Mouse (Mus musculus) MEL (cell line): ENCODE results near the gene Ctdsp2. TPM values are rescaled to one million over a fixed set of nuclear protein-coding genes. Genes with fewer than 3 reads are reported as not detected.

ENCODE experiments used
- DNase-seq: peaks from one replicate; pipeline ENCODE4 v3.0.0; 2011; ENCODE audit warnings: low read depth, low spot score
- H3K27ac ChIP-seq: 2 replicates; pipeline ENCODE4 v1.5.1; 2012; ENCODE audit warnings: low read depth, mild to moderate bottlenecking, control low read depth, low read length, moderate library complexity; ENCODE audit not compliant: control insufficient read depth
- H3K27me3 ChIP-seq, 2 experiments: fragments of 150-350 bp in 1 of 2; sonication (generic) in 1 of 2; 2 replicates each; pipeline ENCODE4 v1.6.1; 2012; ENCODE audit warnings: low read length in 2 of 2, mild to moderate bottlenecking in 2 of 2, improper control_type of control experiment in 1 of 2, moderate library complexity in 1 of 2; ENCODE audit not compliant: insufficient read depth in 2 of 2, control insufficient read depth in 1 of 2
- H3K36me3 ChIP-seq, 2 experiments: 2 replicates each; pipeline ENCODE4 v1.6.1; 2012 to 2014; ENCODE audit warnings: low read length in 2 of 2, improper control_type of control experiment in 1 of 2, inconsistent platforms in 1 of 2, mild to moderate bottlenecking in 1 of 2; ENCODE audit not compliant: insufficient read depth in 2 of 2, control insufficient read depth in 1 of 2
- H3K4me1 ChIP-seq, 2 experiments: fragments of 150-350 bp in 1 of 2; sonication (generic) in 1 of 2; 2 replicates each; pipeline ENCODE4 v1.6.1; 2012; ENCODE audit warnings: low read length in 2 of 2, improper control_type of control experiment in 1 of 2, mild to moderate bottlenecking in 1 of 2; ENCODE audit not compliant: insufficient read depth in 2 of 2, control insufficient read depth in 1 of 2
- H3K4me3 ChIP-seq, 2 experiments: fragments of 150-350 bp in 1 of 2; sonication (generic) in 1 of 2; 2 replicates each; pipeline ENCODE4 v1.5.1; 2012; ENCODE audit warnings: low read depth in 2 of 2, low read length in 2 of 2, mild to moderate bottlenecking in 2 of 2, moderate library complexity in 2 of 2, control low read depth in 1 of 2, improper control_type of control experiment in 1 of 2; ENCODE audit not compliant: control insufficient read depth in 1 of 2, insufficient read depth in 1 of 2
- H3K79me2 ChIP-seq: 2 replicates; pipeline ENCODE4 v1.6.1; 2012; ENCODE audit warnings: mild to moderate bottlenecking, low read length, moderate library complexity; ENCODE audit not compliant: control insufficient read depth, poor library complexity, insufficient read depth
- H3K9ac ChIP-seq: 2 replicates; pipeline ENCODE4 v1.6.1; 2012; ENCODE audit warnings: low read depth, mild to moderate bottlenecking, control low read depth, low read length, moderate library complexity; ENCODE audit not compliant: control insufficient read depth, poor library complexity, severe bottlenecking
- H3K9me3 ChIP-seq: fragments of 150-350 bp; sonication (generic); replicated peaks from 2 replicates; pipeline ENCODE4 v1.6.1; 2012; ENCODE audit warnings: mild to moderate bottlenecking, low read length, improper control_type of control experiment, moderate library complexity; ENCODE audit not compliant: insufficient read depth
- CHD1 ChIP-seq: IDR thresholded peaks from 2 replicates; pipeline ENCODE4 v1.6.1; 2012; ENCODE audit warnings: low read depth, mild to moderate bottlenecking, inconsistent platforms, low read length, improper control_type of control experiment
- CTCF ChIP-seq, 3 experiments: IDR thresholded peaks in 2 of 3; conservative IDR thresholded peaks in 1 of 3; 2 replicates each; pipeline ENCODE4 v1.5.1; 2011 to 2012; ENCODE audit warnings: low read length in 3 of 3, low read depth in 2 of 3, mild to moderate bottlenecking in 2 of 3, improper control_type of control experiment in 1 of 3, inconsistent platforms in 1 of 3, mixed read lengths in 1 of 3, moderate library complexity in 1 of 3; ENCODE audit not compliant: control insufficient read depth in 1 of 3, insufficient read depth in 1 of 3, poor library complexity in 1 of 3, severe bottlenecking in 1 of 3
- E2F4 ChIP-seq: IDR thresholded peaks from 2 replicates; pipeline ENCODE4 v1.6.1; 2011; ENCODE audit warnings: low read depth, low read length, improper control_type of control experiment, borderline replicate concordance
- EP300 ChIP-seq, 2 experiments: IDR thresholded peaks; 2 replicates each; pipeline ENCODE4 v1.6.1; 2011; ENCODE audit warnings: improper control_type of control experiment in 2 of 2, low read length in 2 of 2, low read depth in 1 of 2, mild to moderate bottlenecking in 1 of 2
- GATA1 ChIP-seq: IDR thresholded peaks from 2 replicates; pipeline ENCODE4 v1.6.1; 2011; ENCODE audit warnings: low read depth, low read length, improper control_type of control experiment
- MAFK ChIP-seq: IDR thresholded peaks from 2 replicates; pipeline ENCODE4 v1.6.1; 2011; ENCODE audit warnings: low read depth, mild to moderate bottlenecking, low read length, improper control_type of control experiment, borderline replicate concordance
- MEF2A ChIP-seq: IDR thresholded peaks from 2 replicates; pipeline ENCODE4 v1.6.1; 2014; ENCODE audit warnings: low read depth, mild to moderate bottlenecking, inconsistent platforms, low read length, improper control_type of control experiment; ENCODE audit not compliant: poor library complexity, insufficient replicate concordance, severe bottlenecking; ENCODE audit errors: extremely low read depth
- NELFE ChIP-seq: IDR thresholded peaks from 2 replicates; pipeline ENCODE4 v1.6.1; 2011; ENCODE audit warnings: low read depth, low read length, improper control_type of control experiment
- POLR2AphosphoS2 ChIP-seq: IDR thresholded peaks from 2 replicates; pipeline ENCODE4 v1.6.1; 2011; ENCODE audit warnings: low read length, improper control_type of control experiment
- POLR2AphosphoS5 ChIP-seq: IDR thresholded peaks from 2 replicates; pipeline ENCODE4 v1.6.1; 2012; ENCODE audit warnings: low read depth, borderline replicate concordance, mild to moderate bottlenecking, inconsistent platforms, low read length, moderate library complexity, mixed read lengths
- RAD21 ChIP-seq: IDR thresholded peaks from 2 replicates; pipeline ENCODE4 v1.6.1; 2011; ENCODE audit warnings: mild to moderate bottlenecking, low read depth, low read length, improper control_type of control experiment
- SMC3 ChIP-seq: IDR thresholded peaks from 2 replicates; pipeline ENCODE4 v1.6.1; 2011; ENCODE audit warnings: low read depth, low read length, improper control_type of control experiment
- TAL1 ChIP-seq: IDR thresholded peaks from 2 replicates; pipeline ENCODE4 v1.6.1; 2012; ENCODE audit warnings: mild to moderate bottlenecking, inconsistent platforms, low read length, moderate library complexity, mixed read lengths
- ZC3H11A ChIP-seq: IDR thresholded peaks from 2 replicates; pipeline ENCODE4 v1.6.1; 2012; ENCODE audit warnings: low read depth, mild to moderate bottlenecking, inconsistent platforms, low read length, improper control_type of control experiment
- polyA plus RNA-seq, 2 experiments: library from polyadenylated mRNA; stranded (reverse) in 1 of 2; unstranded in 1 of 2; fragments of >175 nt in 1 of 2; fragments of >200 nt in 1 of 2; gene quantifications; 2 replicates each; pipeline versions ENCODE4 v1.2.1 to v1.2.4; 2012; ENCODE audit warnings: low replicate concordance in 2 of 2, low read depth in 1 of 2; ENCODE audit not compliant: insufficient read length in 2 of 2, insufficient read depth in 1 of 2, missing spikeins in 1 of 2
- total RNA-seq: library from RNA; depleted of rRNA; stranded (reverse); fragments of 300-350 nt; gene quantifications from 2 replicates; pipeline ENCODE4 v1.2.3, GENCODE M21; 2012

Ctdsp2 gene
- total and polyA plus RNA-seq, 3 experiments: 16.7 to 69.3 TPM; not detected in 1

DNA sequence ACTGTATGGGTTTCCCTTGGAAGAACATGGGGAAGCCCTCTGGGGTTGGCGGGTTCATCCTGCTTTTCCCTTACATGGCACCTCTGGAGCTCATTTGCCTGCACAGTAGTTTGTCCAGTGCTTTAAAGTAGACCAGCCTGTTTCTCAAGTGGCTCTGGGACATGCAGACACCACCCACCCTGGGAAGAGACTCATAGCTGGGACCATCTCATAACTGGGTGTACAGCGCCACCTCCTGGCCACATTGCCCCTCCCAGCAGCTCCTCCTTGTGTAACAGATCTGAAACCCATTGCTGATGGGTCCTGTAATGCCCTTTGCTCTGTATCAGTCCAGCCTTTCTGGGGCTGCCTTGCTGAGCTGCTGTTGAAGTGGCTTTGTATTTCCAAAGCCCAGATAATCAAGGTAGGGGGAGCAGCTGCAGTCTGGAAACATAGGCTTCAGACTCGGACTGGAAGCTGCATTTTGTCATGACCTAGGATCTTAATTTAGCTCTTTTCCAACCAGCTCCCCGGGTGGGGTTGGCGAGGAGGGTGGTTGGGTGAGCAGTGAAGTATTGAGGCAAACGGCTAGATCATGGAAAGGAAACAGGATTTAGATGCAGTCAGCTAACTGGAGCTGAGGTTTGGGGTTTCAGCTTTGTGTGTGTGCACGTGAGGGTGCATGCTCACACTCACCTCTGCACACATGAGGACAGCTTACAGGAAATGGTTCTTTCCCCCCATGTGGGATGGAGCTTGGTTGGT is 12.0 kb downstream of the Ctdsp2 start:
- Histone ChIP-seq H3K36me3 (peaks cover 0 to 8% of the 10 kb centered on the region in 2 experiments; a peak in 3 of 4 replicates), H3K9ac (no peak overlapping the region), H3K9me3 (no peaks in the 10 kb centered on the region), H3K79me2 (no peaks in the 10 kb centered on the region; the same call in 1 of the 2 replicates), H3K4me1 (peaks cover 2 to 16% of the 10 kb centered on the region in 2 experiments; a peak in 2 of 4 replicates), H3K27me3 (no peaks in the 10 kb centered on the region), H3K4me3 (no peak overlapping the region), H3K27ac (no peak overlapping the region)
- DNase-seq: peak; percentile 85
- peak; percentile 85 for TF ChIP-seq SMC3
- peak; percentile 88 for TF ChIP-seq RAD21
- TF ChIP-seq CTCF (IDR thresholded peaks at IDR 0.05 in 2 of 3, conservative IDR thresholded peaks at IDR 0.05 in 1 of 3; ENCODE audit: control insufficient read depth in 1 of 3, insufficient read depth in 1 of 3, low read depth in 2 of 3, low read length in 3 of 3, poor library complexity in 1 of 3, severe bottlenecking in 1 of 3): peak; percentile 95 to 99 (median 96)
- TF ChIP-seq POLR2AphosphoS2: no peak
- peak; percentile 60 for TF ChIP-seq ZC3H11A

DNA sequence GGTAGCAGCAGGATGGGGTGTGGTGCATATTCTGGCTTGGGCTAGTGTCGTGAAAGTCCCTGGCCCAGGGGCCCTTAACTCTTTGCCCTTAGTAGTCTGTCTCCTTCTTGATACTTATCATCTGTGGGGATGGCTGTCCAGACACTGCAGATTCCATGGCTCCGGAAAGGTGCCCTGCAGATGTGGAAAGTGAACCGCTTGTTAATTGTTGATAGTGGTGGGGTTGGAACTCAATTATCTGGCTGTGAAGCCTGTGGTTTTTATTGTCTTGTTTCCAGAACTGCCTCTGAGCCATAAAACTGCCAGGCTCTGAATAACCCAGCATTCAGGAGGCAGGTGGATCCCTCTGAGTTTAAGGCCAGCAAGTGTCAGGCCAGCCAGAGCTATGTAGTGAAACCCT is 13.2 kb downstream of the Ctdsp2 start:
- no peaks in the 10 kb centered on the region for H3K9me3 ChIP-seq
- peaks cover 0 to 8% of the 10 kb centered on the region in 2 experiments; a peak in 3 of 4 replicates for H3K36me3 ChIP-seq
- DNase-seq: no peak
- no peak overlapping the region for H3K27ac ChIP-seq
- H3K4me1 ChIP-seq: peaks cover 2 to 10% of the 10 kb centered on the region in 2 experiments; a peak in 2 of 4 replicates
- TF ChIP-seq GATA1: no peak
- no peak for TF ChIP-seq MAFK
- no peak for TF ChIP-seq E2F4
- no peak for TF ChIP-seq POLR2AphosphoS5
- TF ChIP-seq NELFE: no peak
- TF ChIP-seq EP300 (IDR thresholded peaks at IDR 0.05; ENCODE audit: low read depth in 1 of 2, low read length in 2 of 2): no peak
- no peak for TF ChIP-seq MEF2A
- no peak for TF ChIP-seq ZC3H11A
- H3K27me3 ChIP-seq: no peaks in the 10 kb centered on the region
- H3K79me2 ChIP-seq: no peaks in the 10 kb centered on the region; the same call in 1 of the 2 replicates
- H3K4me3 ChIP-seq: no peak overlapping the region
- H3K9ac ChIP-seq: no peak overlapping the region

- Histone ChIP-seq H3K79me2 (no peaks in the 10 kb centered on the region), H3K4me1 (peaks cover 0 to 7% of the 10 kb centered on the region in 2 experiments; a peak in 1 of 4 replicates), H3K36me3 (peaks cover 0 to 4% of the 10 kb centered on the region in 2 experiments; a peak in 1 of 4 replicates), H3K27ac (no peak overlapping the region), H3K4me3 (no peak overlapping the region), H3K27me3 (no peaks in the 10 kb centered on the region), H3K9me3 (no peaks in the 10 kb centered on the region), H3K9ac (no peak overlapping the region)
- no peak for DNase-seq
- TF ChIP-seq TAL1 (no peak), CHD1 (no peak), MAFK (no peak)
Observed at GRCm38 (mm10) chr10:126993621-126994020, 15.1 kb downstream of the Ctdsp2 start.
